Mouse (Mus musculus): ENCODE data around the gene Fundc1.
"Not testable (repeated sequence)": the region's sequence is repeated elsewhere in the genome, so short reads cannot be mapped to it uniquely, and the experiment has no call there.

The Fundc1 gene

DNA sequence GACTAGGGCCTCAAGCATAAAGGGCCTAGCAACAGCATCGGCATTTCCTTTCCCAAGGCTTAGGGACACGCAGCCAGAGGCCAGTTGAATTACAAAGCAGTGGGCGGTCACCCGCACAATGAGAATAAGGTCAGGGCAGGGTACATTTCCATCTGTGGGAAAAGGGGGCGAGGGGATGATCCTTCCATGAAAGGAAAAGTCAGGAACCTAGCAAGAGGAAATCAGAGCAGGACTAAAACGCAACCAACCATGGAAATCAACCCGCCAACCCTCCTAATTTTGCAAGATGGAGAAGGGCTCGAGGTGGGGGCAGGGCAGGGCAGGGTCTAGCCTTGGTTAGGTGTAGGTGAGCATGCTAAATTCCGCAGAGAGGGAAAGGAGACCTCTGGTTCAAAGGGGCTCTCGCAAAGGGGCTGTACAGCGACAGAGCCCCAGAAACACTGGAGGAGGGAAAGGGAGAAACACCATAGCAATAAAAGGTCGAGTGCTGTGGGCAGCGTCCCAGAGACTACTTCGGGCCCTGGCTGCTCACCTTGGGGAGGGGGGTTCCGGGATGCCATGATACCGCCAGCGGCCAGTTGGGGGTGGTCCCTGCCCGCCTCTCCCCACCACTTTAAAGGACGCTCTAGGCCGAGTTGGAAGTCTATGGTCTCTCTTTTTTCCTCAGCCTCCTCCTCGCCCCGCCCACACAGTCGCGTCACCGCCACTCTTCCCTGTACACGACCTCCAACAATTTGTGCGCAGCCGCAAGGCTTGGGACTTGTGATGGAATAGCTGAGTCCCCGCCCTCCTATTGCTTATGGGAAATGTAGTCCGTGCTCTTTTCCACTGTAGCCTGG is at the start of gene Fundc1:
Gene Fundc1, minus strand, starts transcription at position 705 of the 839 bp plus-strand sequence.
- peak; percentile 96 for DNase-seq

DNA sequence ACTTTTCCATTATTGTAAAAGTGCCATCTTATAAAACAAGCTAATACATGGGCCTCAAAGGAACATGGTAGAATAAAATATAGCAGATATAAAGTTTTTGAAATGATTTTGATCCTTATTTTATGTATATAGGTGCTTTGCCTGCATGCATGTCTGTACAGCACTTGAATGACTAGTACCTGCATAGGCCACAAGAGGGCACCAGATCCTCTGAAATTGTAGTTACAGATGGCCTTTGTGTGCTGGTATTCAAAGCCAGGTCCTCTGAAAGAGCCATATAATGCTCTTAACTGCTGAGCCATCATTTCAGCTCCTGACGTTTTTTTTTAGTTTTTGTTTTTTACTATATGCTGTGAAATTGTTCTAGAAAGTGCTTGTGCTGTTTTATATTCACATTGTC is 39.1 kb upstream of the Fundc1 start:
- no peak for DNase-seq

DNA sequence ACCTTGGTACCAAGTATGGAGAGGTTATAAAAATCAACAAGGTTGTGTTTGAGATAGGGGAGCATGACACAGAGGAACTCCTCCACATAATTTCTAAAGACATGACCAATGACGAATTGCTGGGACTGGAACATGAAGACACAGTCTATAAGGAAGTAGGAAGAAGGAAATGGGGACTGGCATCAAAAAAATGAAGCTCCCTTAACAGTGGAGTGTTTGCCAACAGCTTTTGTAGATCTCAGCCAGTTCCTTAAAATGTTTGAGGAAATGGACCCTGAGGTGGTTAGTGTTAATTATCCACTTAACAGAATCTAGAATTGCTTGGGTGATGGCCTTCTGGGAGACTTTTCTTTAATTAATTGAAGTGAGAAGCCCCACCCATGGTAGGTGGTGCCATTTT is 36.6 kb upstream of the Fundc1 start:
- DNase-seq: no peak

DNA sequence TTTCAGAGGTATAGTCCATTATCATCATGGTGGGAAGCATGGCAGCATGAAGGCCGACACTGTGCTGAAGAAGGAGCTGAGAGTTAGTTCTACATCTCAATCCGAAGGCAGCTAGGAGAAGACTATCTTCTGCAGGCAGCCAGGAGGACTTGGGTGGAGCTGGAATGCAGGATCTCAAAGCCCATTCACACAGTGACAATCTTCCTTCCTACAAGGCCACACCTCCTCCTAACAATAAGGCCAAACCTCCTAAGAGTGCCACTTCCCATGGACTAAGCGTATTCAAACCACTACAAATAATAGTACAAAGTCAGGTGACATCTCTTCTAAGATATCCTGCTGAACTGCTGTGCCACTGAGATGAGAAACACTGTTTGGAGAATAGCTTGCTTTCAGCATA is 35.5 kb upstream of the Fundc1 start:
- DNase-seq: no peak

DNA sequence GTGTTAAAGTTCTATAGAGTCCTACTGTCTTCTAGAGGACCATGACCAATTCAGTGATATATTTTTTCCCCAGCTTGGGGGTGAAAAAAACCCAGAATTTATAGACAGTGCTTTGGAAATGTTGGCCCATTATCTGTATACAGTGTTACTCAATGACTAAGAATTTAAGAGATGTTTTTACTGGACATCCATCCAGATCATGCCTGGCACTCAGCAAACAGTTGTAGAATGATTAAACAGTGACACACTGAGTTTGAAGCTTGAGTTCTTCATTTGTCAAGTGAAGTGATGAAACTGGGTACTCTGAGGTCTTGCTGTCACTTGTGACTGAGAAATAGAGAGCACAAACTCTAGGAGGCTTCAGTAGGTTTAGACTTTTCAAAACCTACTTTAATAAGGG is 21.2 kb upstream of the Fundc1 start:
- no peak for DNase-seq

DNA sequence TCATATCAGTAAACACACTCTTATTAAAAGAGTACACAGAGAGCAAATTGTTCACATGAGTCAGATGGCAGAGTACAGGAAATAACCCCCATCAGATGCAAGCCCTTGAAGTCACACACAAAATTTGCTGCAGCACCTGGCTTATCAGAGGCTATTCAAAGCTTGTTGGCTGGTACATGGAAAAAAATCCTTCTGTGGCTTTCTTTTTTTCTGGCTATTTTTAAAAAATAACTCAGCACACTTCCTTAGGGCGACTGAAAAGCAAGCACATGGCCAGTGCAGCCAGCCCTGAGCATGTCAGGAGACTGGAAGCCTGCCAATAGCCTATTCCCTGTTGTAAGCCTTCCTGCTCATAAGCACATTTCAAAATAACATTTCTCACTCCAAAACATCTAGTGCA is 18.6 kb upstream of the Fundc1 start:
- peak; percentile 63 for DNase-seq

DNA sequence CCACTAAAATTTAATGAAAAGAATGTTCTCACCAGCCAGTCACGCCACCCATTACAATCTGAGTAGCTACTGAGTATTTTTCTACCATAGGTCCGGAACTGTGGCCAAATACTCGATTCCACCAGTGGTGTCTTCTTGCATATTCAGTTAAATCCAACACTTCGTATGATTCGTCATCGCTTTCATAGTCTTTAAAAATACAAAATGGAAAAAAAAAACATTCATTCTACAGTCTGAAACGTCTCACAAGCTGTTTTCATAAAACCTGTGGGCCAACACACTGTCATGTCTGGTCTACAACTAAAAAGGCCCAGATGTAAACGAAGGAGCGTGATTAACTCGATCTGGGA is 879 bp downstream of the Fundc1 start:
- peak; percentile 4 for DNase-seq

DNA sequence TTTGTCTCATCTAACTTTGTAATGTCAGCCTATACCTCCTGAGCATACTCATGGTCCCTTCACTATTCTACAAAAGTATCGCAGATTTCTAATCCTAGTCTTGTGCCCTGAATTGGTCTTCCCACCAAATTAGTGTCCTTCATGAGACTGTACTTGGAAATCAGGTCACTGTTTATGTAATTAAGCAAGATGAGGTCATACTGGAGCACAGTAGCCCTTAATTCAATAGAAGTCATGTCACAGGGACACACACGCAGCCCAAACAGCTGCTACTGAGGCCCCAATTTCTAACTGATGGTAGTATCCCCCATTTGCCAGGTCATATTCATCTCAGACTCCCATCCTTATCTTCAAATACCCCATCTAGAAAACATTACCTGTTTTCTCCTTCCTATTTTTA is 3.5 kb downstream of the Fundc1 start:
- no peak for DNase-seq

DNA sequence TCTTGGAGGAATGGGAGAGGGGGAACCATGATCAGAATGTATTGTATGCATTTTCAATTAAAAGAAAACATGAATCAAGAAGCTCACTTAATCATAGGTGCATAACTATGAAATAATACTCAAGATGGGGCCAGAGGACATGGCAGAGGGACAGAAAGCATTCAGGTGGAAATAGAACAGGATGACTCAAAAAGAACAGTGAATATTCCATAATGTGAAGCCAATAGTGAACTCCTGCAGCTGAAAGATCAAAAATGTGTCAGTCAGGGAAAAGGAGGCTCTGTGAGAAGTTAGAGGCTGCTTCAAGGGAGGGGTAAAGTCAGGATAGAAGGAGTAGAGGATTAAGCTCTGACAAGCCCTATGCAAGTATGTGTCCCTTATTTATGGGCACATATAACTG is 6.4 kb downstream of the Fundc1 start:
- DNase-seq: no peak

DNA sequence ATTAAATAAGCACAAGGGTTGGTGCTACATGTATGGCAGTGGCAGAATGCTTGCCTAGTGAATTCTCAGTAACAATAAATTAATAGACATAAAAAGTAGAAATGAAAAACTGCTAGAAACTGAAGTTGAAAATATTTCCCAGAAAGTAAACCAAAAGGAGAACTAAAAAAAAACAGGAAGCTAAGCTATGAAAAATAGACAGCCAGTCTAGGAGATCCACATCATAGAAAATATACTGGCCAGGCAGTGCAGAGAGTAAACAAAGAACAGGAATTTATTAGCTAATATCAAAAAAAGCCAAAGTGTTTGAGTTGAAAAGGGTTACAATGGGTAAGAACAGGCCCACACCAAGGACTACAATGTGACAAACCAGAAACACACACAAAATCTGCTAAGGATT is 7.4 kb downstream of the Fundc1 start:
- DNase-seq: no peak

DNA sequence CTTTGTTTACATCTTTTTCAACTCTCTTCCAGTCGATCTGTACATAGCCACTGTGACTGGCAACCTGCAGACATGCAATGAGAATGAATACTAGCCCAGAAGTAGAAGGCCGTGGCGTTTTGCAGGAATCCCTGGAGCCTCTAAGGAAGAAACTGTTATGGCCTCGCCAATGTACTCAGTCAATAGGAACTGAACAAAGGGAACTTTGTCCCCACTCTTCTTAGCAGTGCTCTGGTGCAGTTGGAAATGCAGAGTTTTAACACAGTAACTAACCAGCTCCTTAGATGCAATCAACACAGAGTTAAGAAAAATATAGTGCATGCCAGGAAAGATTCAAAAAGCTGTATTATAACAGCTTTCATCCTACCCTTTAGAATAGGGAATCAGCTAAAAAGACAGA is 13.4 kb downstream of the Fundc1 start:
- no peak for DNase-seq

DNA sequence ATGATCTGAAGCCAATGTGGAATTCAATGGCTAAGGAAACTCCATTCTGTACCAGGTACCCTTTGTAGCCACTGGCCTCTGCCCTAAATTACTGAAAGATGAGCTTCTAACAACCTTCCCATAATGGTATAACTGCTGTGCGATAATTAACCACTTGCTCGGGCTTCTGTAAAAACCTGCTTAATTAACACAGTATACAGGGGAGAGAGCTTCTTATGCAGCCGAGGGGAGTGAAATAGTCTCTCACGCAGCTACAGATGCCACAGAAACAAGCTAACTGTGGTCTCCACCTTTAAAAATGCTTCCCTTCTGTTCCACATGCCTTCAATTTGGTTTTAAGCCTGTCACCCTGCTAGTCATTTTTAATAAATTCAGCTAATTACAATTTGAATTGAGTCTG is 17.6 kb downstream of the Fundc1 start:
- DNase-seq: no peak

DNA sequence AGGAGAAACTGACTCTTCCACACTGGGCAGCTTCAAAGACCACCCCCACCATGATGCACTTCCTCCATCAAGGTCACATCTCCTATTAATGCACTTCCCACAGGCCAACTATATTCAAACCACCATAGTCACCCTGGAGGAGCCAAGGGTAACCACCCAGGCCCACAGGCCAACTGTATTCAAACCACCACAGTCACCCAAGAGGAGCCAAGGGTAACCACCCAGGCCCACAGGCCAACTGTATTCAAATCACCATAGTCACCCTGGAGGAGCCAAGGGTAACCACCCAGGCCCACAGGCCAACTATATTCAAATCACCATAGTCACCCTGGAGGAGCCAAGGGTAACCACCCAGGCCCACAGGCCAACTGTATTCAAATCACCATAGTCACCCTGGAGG is 20.5 kb downstream of the Fundc1 start:
- DNase-seq: not testable (repeated sequence)

DNA sequence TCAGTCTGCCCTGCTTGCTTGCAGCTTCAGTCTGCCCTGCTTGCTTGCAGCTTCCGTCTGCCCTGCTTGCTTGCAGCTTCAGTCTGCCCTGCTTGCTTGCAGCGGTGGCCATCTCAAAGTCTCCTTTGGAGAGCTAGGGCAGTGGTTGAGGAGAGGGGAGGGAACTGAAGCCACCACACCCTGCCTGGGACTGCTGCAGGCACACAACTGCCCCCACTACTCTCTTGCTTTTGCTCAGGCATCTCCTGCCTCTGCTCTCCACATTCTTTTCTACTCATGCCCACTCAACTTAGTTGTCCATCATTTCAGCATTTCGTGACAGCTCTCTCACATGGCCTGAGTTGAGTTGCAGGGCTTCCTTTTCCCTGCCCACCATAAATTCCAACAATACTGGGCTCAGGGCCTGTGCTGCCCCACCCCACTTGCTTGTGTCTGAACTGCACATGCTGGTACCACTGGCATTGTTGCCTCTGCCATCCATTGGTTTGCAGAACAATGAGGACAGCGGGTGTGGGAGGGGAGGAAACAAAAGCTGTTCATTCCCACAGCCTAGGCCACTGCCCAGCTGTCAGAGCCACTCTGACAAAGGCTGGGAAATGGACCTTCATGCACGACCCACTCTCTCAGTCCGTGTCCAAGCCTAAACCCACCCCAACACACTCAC is 24.9 kb downstream of the Fundc1 start:
- DNase-seq: no peak

DNA sequence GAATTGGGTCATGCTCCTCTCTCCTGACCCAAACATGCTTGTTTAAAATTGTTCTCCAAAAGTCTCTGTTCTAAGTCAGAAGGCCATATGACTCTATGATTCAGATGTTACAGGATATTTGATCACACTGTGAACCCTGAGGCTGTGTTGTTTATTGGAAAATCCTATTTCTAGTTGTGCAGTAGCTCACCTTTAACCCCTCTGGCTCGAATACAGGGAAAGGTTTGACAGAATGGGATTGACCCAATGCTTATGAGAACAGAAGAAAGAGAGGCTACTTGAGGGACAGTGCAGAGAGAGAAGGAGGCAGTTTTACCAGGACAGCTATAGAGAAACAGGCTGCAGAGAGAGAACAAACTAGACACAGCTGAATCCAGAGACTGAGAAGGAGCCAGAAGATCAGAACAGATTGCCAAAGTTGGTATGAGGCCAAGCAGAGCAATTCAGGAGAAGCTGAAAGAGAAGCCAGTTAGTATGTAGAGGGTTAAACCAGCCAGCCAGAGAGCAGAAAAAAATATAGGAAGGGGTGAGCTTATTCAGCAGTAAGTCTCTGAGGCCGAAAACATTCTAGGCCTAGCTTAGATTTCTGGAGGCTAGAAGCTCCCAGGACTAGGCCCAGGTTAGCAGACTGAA is 27.1 kb downstream of the Fundc1 start:
- no peak for DNase-seq

DNA sequence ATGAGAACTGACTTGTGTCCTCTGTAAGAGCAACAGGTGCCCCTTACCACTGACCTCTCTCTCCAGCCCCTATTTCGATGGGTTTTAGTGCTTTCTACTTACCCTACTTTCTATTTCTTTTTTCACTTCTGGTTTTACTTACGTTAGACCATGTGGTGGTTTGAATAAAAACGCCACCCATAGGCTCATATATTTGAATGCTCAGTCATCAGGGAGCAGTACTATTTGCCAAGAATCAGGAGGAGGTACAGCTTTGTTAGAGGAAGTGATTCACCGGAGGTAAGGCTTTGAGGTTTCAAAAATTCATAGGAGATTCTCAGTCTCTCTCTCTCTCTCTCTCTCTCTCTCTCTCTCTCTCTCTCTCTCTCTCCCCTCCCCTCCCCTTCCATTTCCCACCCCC is 34.4 kb downstream of the Fundc1 start:
- no peak for DNase-seq

DNA sequence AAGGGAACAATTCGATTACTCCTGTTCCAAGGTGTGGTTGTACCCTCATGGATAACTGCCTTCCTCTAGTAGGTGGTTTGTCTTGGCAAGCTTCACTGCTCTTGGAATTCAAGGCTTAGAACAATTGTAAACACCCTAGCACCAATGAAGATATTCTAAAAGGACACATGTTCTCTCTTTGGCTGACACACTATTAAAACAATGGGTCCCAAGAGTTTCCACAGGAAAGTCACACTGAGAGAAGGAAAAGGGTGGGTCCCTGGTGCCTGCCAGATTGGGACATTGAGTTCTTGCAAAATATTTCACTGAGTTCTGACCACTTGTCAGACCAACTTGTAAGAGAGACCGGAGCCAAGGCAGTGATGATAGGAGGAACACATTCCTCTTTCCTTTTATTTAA is 45.1 kb downstream of the Fundc1 start:
- DNase-seq: peak; percentile 8

DNA sequence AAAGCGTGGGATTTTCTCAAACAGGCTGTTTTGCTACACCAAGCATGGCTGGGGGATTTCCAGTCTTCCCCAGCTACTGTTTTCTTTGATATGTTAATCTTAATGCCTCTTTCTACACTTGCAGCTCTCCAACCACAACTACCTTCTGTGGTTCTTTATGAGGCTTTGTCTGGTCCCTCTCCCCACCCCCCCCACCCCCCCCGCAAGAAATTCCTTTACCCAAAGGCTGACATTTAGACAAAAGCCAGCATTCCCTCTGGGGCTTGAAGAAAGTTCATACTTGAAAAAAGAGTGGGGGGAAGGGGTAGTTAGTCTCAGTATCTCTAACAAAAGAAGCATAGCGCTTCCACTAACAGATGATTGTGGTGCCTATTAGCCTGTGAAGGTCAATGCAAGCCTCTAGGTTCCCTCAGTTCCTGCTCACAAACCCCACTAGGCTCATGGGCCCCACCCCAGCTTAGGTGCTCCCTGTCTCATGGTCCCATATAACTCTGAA is 50.9 kb downstream of the Fundc1 start:
- DNase-seq: no peak

DNA sequence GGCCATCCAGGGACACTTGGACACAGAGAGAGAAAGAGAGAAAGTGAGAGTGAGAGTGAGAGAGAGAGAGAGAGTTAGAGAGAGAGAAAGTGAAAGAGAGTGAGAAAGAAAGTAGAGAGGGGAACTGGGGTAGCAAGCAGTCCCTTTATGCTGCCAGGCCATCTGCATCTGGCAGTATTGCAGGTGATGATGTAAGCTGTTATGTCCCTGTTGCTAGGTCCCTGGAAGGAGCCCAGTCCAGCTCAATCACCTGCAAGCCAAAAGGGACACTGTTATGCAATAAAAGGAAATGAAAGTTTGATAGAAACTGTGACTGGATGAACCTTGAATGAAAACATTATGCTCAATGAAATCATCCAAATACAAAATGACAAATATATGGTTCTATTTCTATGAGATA is 52.0 kb downstream of the Fundc1 start:
- no peak for DNase-seq

DNA sequence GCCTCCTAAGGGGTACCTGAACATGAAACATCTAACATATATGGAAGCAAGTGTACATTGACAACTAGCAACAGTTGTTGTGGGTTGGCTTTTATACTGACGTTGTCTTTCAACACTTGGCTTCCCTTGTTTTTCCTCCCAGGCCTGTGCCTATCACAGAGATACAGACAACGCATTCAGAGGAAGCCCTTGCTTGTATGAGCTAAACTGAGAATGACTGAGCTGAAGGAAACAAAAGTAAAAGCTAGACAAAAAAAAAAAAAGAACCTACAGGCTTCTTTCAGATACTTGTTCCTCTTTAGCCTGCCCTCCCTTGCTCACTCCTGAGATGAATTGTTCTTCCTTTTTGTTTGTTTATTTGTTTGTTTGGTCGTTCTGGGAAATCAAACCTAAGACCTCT is 58.1 kb downstream of the Fundc1 start:
- no peak for DNase-seq

DNA sequence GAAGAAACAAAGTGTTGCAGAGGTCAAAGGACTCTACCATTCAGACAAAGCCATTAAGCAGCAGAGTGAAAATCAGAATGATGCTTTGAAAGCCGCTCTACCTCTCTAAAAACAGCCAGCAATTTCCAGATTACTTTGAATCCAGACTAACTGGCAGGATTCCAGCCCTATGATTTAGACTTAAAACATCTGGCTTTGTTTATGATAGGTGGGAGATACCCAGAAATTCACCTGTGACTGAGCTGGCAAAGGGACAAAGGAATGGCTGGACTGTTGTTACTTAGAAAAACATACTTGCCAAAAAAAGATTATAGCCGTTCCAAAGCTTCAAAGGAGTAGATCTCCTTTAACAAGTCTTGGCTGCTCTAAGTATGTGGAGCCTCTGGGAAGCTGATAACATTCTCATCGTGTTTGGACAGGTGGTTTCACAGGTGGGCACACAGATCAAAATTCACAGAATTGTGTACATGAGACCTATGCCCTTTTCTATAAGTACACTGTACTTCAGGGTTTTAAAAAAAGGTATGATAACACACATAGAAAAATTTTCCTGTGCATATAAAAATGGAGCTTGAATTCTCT is 60.0 kb downstream of the Fundc1 start:
- DNase-seq: no peak

All from kidney, postnatal 14 days (tissue).